Mouse (Mus musculus) midbrain, embryonic 16.5 days (tissue): ENCODE measurements at regions not wholly inside any gene's neighbourhood (a gene's known extent, or its start where the extent isn't known, plus 50 kb on each side); places are given as distances from the start of the nearest gene placed in this dataset.

Experiments used
- ATAC-seq: fragments of 200-750 bp; cut with Nextera tagmentation; 2 replicates; pipeline ENCODE4 v1.8.0; 2017; ENCODE audit warnings: moderate TSS enrichment
- H3K27ac ChIP-seq: fragments of 300-500 bp; sonication (generic); 2 replicates; pipeline ENCODE4 v1.5.1; 2014; ENCODE audit warnings: mild to moderate bottlenecking, low read length, mixed read lengths
- H3K27me3 ChIP-seq: fragments of 300-500 bp; sonication (generic); 2 replicates; pipeline ENCODE4 v1.6.1; 2014; ENCODE audit warnings: low read depth, low read length, mixed read lengths; ENCODE audit not compliant: control insufficient read depth, insufficient read depth
- H3K36me3 ChIP-seq: fragments of 300-500 bp; sonication (generic); 2 replicates; pipeline ENCODE4 v1.6.1; 2014; ENCODE audit warnings: mild to moderate bottlenecking, low read length, moderate library complexity, mixed read lengths; ENCODE audit not compliant: control insufficient read depth, insufficient read depth
- H3K4me1 ChIP-seq: fragments of 300-500 bp; sonication (generic); 2 replicates; pipeline ENCODE4 v1.6.1; 2014; ENCODE audit warnings: mild to moderate bottlenecking, low read length, mixed read lengths; ENCODE audit not compliant: control insufficient read depth, insufficient read depth
- H3K4me2 ChIP-seq: fragments of 300-500 bp; sonication (generic); 2 replicates; pipeline ENCODE4 v1.6.1; 2014; ENCODE audit warnings: mild to moderate bottlenecking, low read length, mixed read lengths
- H3K4me3 ChIP-seq: fragments of 300-500 bp; sonication (generic); 2 replicates; pipeline ENCODE4 v1.5.1; 2014; ENCODE audit warnings: low read depth, mild to moderate bottlenecking, low read length, moderate library complexity, mixed read lengths
- H3K9ac ChIP-seq: fragments of 300-500 bp; sonication (generic); 2 replicates; pipeline ENCODE4 v1.6.1; 2014; ENCODE audit warnings: low read depth, low read length, mixed read lengths
- H3K9me3 ChIP-seq: fragments of 300-500 bp; sonication (generic); replicated peaks from 2 replicates; pipeline ENCODE4 v1.6.1; 2014; ENCODE audit warnings: mild to moderate bottlenecking, low read length, mixed read lengths; ENCODE audit not compliant: control insufficient read depth, poor library complexity, severe bottlenecking
- WGBS: fragments of 180-500 bp; shearing (Covaris S2); extraction: QIAGEN DNeasy Blood & Tissue Kit; methylation state at CpG from one replicate; pipeline ENCODE4 v1.1.7; 2014; 5-methylcytosine and 5-hydroxymethylcytosine counted together

DNA sequence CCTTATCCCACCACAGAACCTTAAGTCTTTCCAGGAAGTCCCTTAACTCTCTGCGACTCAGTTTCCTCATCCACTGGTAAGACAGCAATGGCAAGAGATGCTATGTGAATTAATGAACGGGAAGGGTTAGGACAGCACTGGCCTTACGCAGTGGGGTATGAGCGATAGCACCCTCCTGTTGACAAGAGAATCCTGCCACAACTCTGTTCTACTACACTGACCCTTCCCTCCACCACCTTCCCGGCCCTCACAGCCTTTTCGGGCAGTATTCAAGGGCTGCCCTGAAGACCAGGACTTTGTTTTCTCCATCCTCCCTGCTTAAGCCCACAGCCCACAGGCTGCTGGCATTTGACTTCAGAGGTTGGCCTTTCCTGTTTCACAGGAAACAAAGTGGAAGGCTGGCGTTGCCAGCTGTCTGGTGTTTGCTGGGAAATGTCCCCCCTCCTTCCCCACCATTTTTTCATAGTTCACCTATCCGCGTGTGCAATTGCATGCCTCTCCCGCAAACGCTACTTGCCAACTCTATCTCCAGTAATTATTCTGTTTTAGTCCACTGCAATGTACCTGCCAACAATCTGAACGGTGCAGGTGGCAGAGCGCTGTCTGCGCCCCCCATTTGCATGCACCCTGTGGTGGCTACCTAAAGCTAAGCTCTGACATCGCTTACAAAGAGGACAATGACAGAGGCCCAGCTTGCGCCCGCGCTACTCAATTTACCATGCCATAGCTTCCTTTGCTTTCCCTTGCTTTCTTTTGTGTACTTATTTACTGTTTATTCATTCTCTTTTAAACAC, 251.2 kb upstream of the Sp8 start:
- H3K27me3 ChIP-seq = no peaks in the 10 kb centered on the region; the same call in 1 of the 2 replicates
- peak overlapping the region; percentile 51; the same call in 1 of the 2 replicates for H3K9ac ChIP-seq
- H3K27ac ChIP-seq = no peak overlapping the region
- WGBS = 21% methylated on average over 18 of the region's 18 CpGs
- H3K36me3 ChIP-seq = no peaks in the 10 kb centered on the region
- peak overlapping the region; percentile 59 for H3K4me2 ChIP-seq
- peak; percentile 54 for ATAC-seq
- H3K9me3 ChIP-seq = no peaks in the 10 kb centered on the region; the same call in 1 of the 2 replicates
- peaks cover 5% of the 10 kb centered on the region for H3K4me1 ChIP-seq
- peak overlapping the region; percentile 20; the same call in 1 of the 2 replicates for H3K4me3 ChIP-seq

- ATAC-seq = peak; percentile 36
- Histone ChIP-seq H3K4me1 (peaks cover 3% of the 10 kb centered on the region; the same call in 1 of the 2 replicates), H3K9ac (no peak overlapping the region), H3K36me3 (no peaks in the 10 kb centered on the region), H3K27ac (no peak overlapping the region), H3K27me3 (no peaks in the 10 kb centered on the region), H3K9me3 (no peaks in the 10 kb centered on the region), H3K4me2 (no peak overlapping the region), H3K4me3 (no peak overlapping the region)
- 68% methylated on average over 12 of the region's 12 CpGs for WGBS
Measured at GRCm38 (mm10) chr12:118583829-118584628, 262.1 kb upstream of the Sp8 start.

- H3K4me3 ChIP-seq = no peak overlapping the region
- no peak overlapping the region for H3K9ac ChIP-seq
- no peaks in the 10 kb centered on the region for H3K27me3 ChIP-seq
- no peaks in the 10 kb centered on the region for H3K36me3 ChIP-seq
- no peak overlapping the region for H3K27ac ChIP-seq
- H3K4me2 ChIP-seq = no peak overlapping the region
- 100% methylated on average over 2 of the region's 2 CpGs for WGBS
- H3K9me3 ChIP-seq = peaks cover 3% of the 10 kb centered on the region; the same call in 1 of the 2 replicates
- ATAC-seq = no peak
- peaks cover 3% of the 10 kb centered on the region; the same call in 1 of the 2 replicates for H3K4me1 ChIP-seq
Measured at GRCm38 (mm10) chr12:118569811-118570210, 268.6 kb upstream of the Sp4 start.

DNA sequence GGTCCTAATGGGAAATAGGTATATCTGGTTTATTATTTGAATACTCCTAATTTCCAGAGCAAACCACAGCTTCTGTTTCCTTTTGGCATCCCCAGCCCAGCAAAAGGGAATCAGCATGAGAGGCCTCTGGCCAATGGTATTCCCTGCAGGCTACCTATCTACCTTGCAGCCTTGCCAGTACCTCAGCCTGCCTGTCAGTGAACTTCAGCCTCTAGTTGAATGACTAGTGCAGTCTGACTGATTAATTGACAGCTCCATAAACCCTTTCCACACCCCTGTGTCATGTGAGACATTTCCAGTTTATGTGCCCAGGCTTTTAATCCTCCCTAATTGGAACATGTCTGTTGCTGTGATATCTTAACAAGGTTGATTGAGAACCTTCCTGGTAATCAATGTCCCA, 265.4 kb upstream of the Sp4 start:
- Histone ChIP-seq H3K4me2 (no peak overlapping the region), H3K4me1 (peaks cover 18% of the 10 kb centered on the region), H3K4me3 (no peak overlapping the region), H3K9ac (no peak overlapping the region), H3K36me3 (no peaks in the 10 kb centered on the region), H3K27me3 (no peaks in the 10 kb centered on the region), H3K27ac (no peak overlapping the region), H3K9me3 (peaks cover 3% of the 10 kb centered on the region; the same call in 1 of the 2 replicates)
- ATAC-seq = no peak

- peak; percentile 88 for ATAC-seq
- Histone ChIP-seq H3K27ac (peak overlapping the region; percentile 65), H3K4me2 (no peak overlapping the region), H3K9me3 (peaks cover 3% of the 10 kb centered on the region; the same call in 1 of the 2 replicates), H3K36me3 (no peaks in the 10 kb centered on the region), H3K4me3 (no peak overlapping the region), H3K9ac (no peak overlapping the region), H3K4me1 (peaks cover 18% of the 10 kb centered on the region), H3K27me3 (no peaks in the 10 kb centered on the region)
- 17% methylated on average over 9 of the region's 9 CpGs for WGBS
Measured at GRCm38 (mm10) chr12:118564394-118565112, 263.3 kb upstream of the Sp4 start.

DNA sequence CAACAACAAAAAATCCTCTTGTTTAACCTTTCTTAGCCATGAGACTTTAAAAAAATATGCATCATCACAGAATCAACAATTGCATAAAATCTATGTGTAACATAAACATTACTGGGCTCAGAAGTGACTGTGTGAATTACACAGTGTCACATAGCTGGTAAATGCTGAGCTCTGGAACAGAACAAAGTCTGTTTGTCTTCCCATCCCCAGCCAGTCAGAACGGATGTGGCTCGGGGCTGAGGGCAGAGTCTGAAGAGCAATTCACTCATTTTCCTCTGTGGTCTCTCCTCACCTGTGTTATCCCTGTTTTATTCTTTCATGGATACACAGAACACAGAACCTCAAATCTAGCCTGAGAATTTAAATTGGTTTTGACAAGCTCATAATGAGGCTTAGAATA, 261.0 kb upstream of the Sp4 start:
- 0 out of 2 replicates have a peak, but pooled peaks have one; percentile 34 for ATAC-seq

DNA sequence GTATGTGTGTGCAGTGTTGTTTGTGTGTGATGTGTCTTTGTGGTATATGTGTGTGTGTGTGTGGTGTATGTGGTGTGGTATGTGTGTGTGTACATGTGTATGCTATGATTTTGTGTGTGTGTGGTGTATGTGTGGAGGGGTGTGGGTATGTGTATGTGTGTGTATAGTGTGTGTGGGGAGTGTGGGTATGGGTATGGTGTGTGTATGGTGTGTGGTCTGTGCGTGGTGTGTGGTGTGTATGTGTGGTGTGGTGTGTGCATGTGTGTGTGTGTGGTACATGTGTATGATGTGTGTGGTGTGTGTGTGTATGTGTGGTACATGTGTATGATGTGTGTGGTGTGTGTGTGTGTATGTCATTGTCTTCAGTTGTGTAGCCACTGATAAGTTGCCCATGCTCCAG, 247.8 kb upstream of the Sp4 start:
- 100% methylated on average over 1 of the region's 1 CpGs for WGBS
- H3K27me3 ChIP-seq = no peaks in the 10 kb centered on the region

More for the DNA sequence above, 261.0 kb upstream of the Sp4 start:
- H3K9ac ChIP-seq = no peak overlapping the region
- H3K27ac ChIP-seq = no peak overlapping the region
- H3K27me3 ChIP-seq = no peaks in the 10 kb centered on the region
- H3K4me2 ChIP-seq = no peak overlapping the region
- peaks cover 18% of the 10 kb centered on the region for H3K4me1 ChIP-seq
- H3K9me3 ChIP-seq = no peaks in the 10 kb centered on the region
- H3K36me3 ChIP-seq = no peaks in the 10 kb centered on the region
- no peak overlapping the region for H3K4me3 ChIP-seq
- WGBS = 18% methylated on average over 2 of the region's 2 CpGs

DNA sequence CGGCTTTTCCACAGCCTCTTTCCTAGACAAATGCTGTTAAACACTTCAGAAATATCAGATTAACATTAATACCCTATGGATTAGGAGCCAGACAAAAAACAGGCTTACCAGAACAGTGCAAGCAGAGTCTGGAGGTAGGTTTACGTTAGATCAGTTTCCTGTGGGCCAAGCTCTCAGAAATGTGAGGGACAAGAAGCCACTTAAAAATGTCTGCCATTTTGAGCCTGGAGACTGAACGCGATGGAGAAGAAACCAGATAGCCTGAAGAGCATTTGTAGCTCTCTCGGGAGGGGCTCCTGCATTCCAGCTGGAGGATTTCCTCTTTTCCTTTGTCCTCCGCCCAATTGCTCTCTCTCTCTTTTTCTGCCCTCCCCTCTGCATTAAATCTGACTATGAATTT, 239.1 kb upstream of the Sp4 start:
- 16% methylated on average over 6 of the region's 6 CpGs for WGBS
- Histone ChIP-seq H3K4me1 (no peaks in the 10 kb centered on the region), H3K4me3 (no peak overlapping the region), H3K9ac (no peak overlapping the region), H3K27me3 (no peaks in the 10 kb centered on the region), H3K27ac (no peak overlapping the region), H3K9me3 (no peaks in the 10 kb centered on the region), H3K4me2 (no peak overlapping the region), H3K36me3 (no peaks in the 10 kb centered on the region)
- no peak; the same call in 1 of the 2 replicates for ATAC-seq

More for the DNA sequence above, 247.8 kb upstream of the Sp4 start:
- H3K9ac ChIP-seq = no peak overlapping the region
- no peaks in the 10 kb centered on the region for H3K9me3 ChIP-seq
- H3K4me1 ChIP-seq = no peaks in the 10 kb centered on the region
- H3K27ac ChIP-seq = no peak overlapping the region
- no peak overlapping the region for H3K4me2 ChIP-seq
- H3K4me3 ChIP-seq = no peak overlapping the region
- H3K36me3 ChIP-seq = no peaks in the 10 kb centered on the region
- ATAC-seq = 0 out of 2 replicates have a peak, but pooled peaks have one; percentile 25
